Mouse (Mus musculus) heart, embryonic 14.5 days (tissue): ENCODE measurements around the gene Sdk1. TPM values are rescaled to one million over a fixed set of nuclear protein-coding genes. Genes with fewer than 3 reads are reported as not detected.
A peak's percentile ranks its signal among the peaks of the same experiment; 100 is the strongest.

ENCODE experiments used
- ATAC-seq: fragments of 200-750 bp; cut with Nextera tagmentation; 2 replicates; pipeline ENCODE4 v1.8.0; 2017; ENCODE audit warnings: low read depth, moderate TSS enrichment; ENCODE audit not compliant: insufficient number of reproducible peaks, insufficient read depth, low FRiP score
- H3K27ac ChIP-seq, 2 experiments: fragments of 200-500 bp in 1 of 2; fragments of 300-500 bp in 1 of 2; sonication (generic) in 1 of 2; replicated peaks in 1 of 2; 2 replicates each; pipeline ENCODE4 v1.5.1; 2012 to 2014; ENCODE audit warnings: low read depth in 2 of 2, low read length in 2 of 2, control low read depth in 1 of 2, mild to moderate bottlenecking in 1 of 2, mixed read lengths in 1 of 2; ENCODE audit not compliant: control insufficient read depth in 1 of 2, insufficient read depth in 1 of 2
- H3K27me3 ChIP-seq: fragments of 300-500 bp; sonication (generic); 2 replicates; pipeline ENCODE4 v1.6.1; 2014; ENCODE audit warnings: mild to moderate bottlenecking, low read length, control low read depth; ENCODE audit not compliant: control insufficient read depth, insufficient read depth
- H3K36me3 ChIP-seq: fragments of 300-500 bp; sonication (generic); 2 replicates; pipeline ENCODE4 v1.6.1; 2014; ENCODE audit warnings: mild to moderate bottlenecking, control low read depth, low read length, mixed read lengths; ENCODE audit not compliant: control insufficient read depth, insufficient read depth
- H3K4me1 ChIP-seq, 2 experiments: fragments of 200-500 bp in 1 of 2; fragments of 300-500 bp in 1 of 2; sonication (generic) in 1 of 2; 2 replicates each; pipeline ENCODE4 v1.6.1; 2012 to 2014; ENCODE audit warnings: low read length in 2 of 2, control low read depth in 1 of 2, mixed read lengths in 1 of 2; ENCODE audit not compliant: control insufficient read depth in 2 of 2, insufficient read depth in 2 of 2
- H3K4me2 ChIP-seq: fragments of 300-500 bp; sonication (generic); 2 replicates; pipeline ENCODE4 v1.6.1; 2014; ENCODE audit warnings: mild to moderate bottlenecking, low read length
- H3K4me3 ChIP-seq, 2 experiments: fragments of 200-500 bp in 1 of 2; fragments of 300-500 bp in 1 of 2; sonication (generic) in 1 of 2; 2 replicates each; pipeline ENCODE4 v1.5.1; 2012 to 2014; ENCODE audit warnings: low read length in 2 of 2, mild to moderate bottlenecking in 2 of 2, control low read depth in 1 of 2, low read depth in 1 of 2, moderate library complexity in 1 of 2; ENCODE audit not compliant: control insufficient read depth in 1 of 2, insufficient read depth in 1 of 2
- H3K9ac ChIP-seq: fragments of 300-500 bp; sonication (generic); 2 replicates; pipeline ENCODE4 v1.6.1; 2014; ENCODE audit warnings: mild to moderate bottlenecking, low read length
- H3K9me3 ChIP-seq: fragments of 300-500 bp; sonication (generic); 2 replicates; pipeline ENCODE4 v1.6.1; 2016; ENCODE audit warnings: low read length, control low read depth; ENCODE audit not compliant: control insufficient read depth
- WGBS: fragments of 180-500 bp; shearing (Covaris S2); extraction: QIAGEN DNeasy Blood & Tissue Kit; methylation state at CpG from one replicate; pipeline ENCODE4 v1.1.7; 2014; 5-methylcytosine and 5-hydroxymethylcytosine counted together
- polyA plus RNA-seq: library from polyadenylated mRNA; unstranded; fragments of >200 nt; fragmentation: Nextera tagmentation; extraction: Ambion mirVana; gene quantifications from 2 replicates; pipeline ENCODE4 v1.2.1, GENCODE M21; 2014

Sdk1 gene
- polyA plus RNA-seq, 1 experiment from 2014 or later: 2.5 TPM

GRCm38 (mm10) chr5:141568106-141568505 lies 326.8 kb downstream of the Sdk1 start:
- H3K4me3 ChIP-seq: no peak overlapping the region
- ATAC-seq: no peak
- no peak overlapping the region for H3K9ac ChIP-seq
- H3K36me3 ChIP-seq: no peaks in the 10 kb centered on the region
- no peak overlapping the region for H3K4me2 ChIP-seq
- H3K27ac ChIP-seq: no peak overlapping the region
- no peaks in the 10 kb centered on the region for H3K27me3 ChIP-seq
- WGBS: 75% methylated on average over 2 of the region's 2 CpGs
- H3K4me1 ChIP-seq: 0 out of 4 replicates have a peak, but pooled peaks cover 0 to 2% of the 10 kb centered on the region in 2 experiments
- 0 out of 2 replicates have a peak, but pooled peaks cover 2% of the 10 kb centered on the region for H3K9me3 ChIP-seq

- H3K27me3 ChIP-seq: no peaks in the 10 kb centered on the region
- peaks cover 4 to 8% of the 10 kb centered on the region in 2 experiments; a peak in 2 of 4 replicates for H3K4me1 ChIP-seq
- H3K4me2 ChIP-seq: no peak overlapping the region
- no peaks in the 10 kb centered on the region for H3K9me3 ChIP-seq
- no peak overlapping the region for H3K9ac ChIP-seq
- no peak overlapping the region for H3K4me3 ChIP-seq
- no peak for ATAC-seq
- no peak overlapping the region for H3K27ac ChIP-seq
- 59% methylated on average over 6 of the region's 6 CpGs for WGBS
- H3K36me3 ChIP-seq: no peaks in the 10 kb centered on the region
Observed at GRCm38 (mm10) chr5:141570442-141570841, 329.2 kb downstream of the Sdk1 start.

GRCm38 (mm10) chr5:141574263-141574662 lies 333.0 kb downstream of the Sdk1 start:
- Histone ChIP-seq H3K9ac (no peak overlapping the region), H3K4me1 (peaks cover 4 to 8% of the 10 kb centered on the region in 2 experiments; a peak in 2 of 4 replicates), H3K4me3 (no peak overlapping the region), H3K36me3 (no peaks in the 10 kb centered on the region), H3K9me3 (no peaks in the 10 kb centered on the region), H3K27ac (no peak overlapping the region), H3K27me3 (no peaks in the 10 kb centered on the region), H3K4me2 (no peak overlapping the region)
- 88% methylated on average over 1 of the region's 1 CpGs for WGBS
- peak; percentile 61; the same call in 1 of the 2 replicates for ATAC-seq

GRCm38 (mm10) chr5:141591246-141591645 lies 350.0 kb downstream of the Sdk1 start:
- 0 out of 2 replicates have a peak, but pooled peaks cover 3% of the 10 kb centered on the region for H3K9me3 ChIP-seq
- H3K27ac ChIP-seq: no peak overlapping the region
- no peak overlapping the region for H3K9ac ChIP-seq
- H3K4me2 ChIP-seq: no peak overlapping the region
- ATAC-seq: no peak
- no peaks in the 10 kb centered on the region for H3K27me3 ChIP-seq
- WGBS: 84% methylated on average over 5 of the region's 5 CpGs
- no peak overlapping the region for H3K4me3 ChIP-seq
- H3K36me3 ChIP-seq: no peaks in the 10 kb centered on the region
- H3K4me1 ChIP-seq: no peaks in the 10 kb centered on the region

GRCm38 (mm10) chr5:141612721-141613120 lies 371.4 kb downstream of the Sdk1 start:
- 26% methylated on average over 10 of the region's 10 CpGs for WGBS
- Histone ChIP-seq H3K4me3 (no peak overlapping the region), H3K27me3 (no peaks in the 10 kb centered on the region), H3K9me3 (no peaks in the 10 kb centered on the region), H3K4me1 (peaks cover 11 to 23% of the 10 kb centered on the region in 2 experiments), H3K27ac (peak overlapping the region; percentile 43 to 67; a peak in 3 of 4 replicates), H3K4me2 (peak overlapping the region; percentile 48), H3K9ac (no peak overlapping the region), H3K36me3 (no peaks in the 10 kb centered on the region)
- peak; percentile 78; the same call in 1 of the 2 replicates for ATAC-seq

- Histone ChIP-seq H3K27me3 (no peaks in the 10 kb centered on the region), H3K4me3 (no peak overlapping the region), H3K9me3 (no peaks in the 10 kb centered on the region), H3K9ac (no peak overlapping the region), H3K4me1 (peaks cover 12 to 24% of the 10 kb centered on the region in 2 experiments), H3K36me3 (no peaks in the 10 kb centered on the region), H3K4me2 (no peak overlapping the region), H3K27ac (peak overlapping the region; percentile 29 to 55; a peak in 2 of 4 replicates)
- 34% methylated on average over 7 of the region's 7 CpGs for WGBS
- ATAC-seq: no peak
Observed at GRCm38 (mm10) chr5:141615763-141616162, 374.5 kb downstream of the Sdk1 start.

GRCm38 (mm10) chr5:141617660-141618059 lies 376.4 kb downstream of the Sdk1 start:
- H3K36me3 ChIP-seq: no peaks in the 10 kb centered on the region
- no peak overlapping the region for H3K9ac ChIP-seq
- 79% methylated on average over 6 of the region's 6 CpGs for WGBS
- H3K27ac ChIP-seq: no peak overlapping the region
- H3K4me2 ChIP-seq: no peak overlapping the region
- no peak for ATAC-seq
- no peaks in the 10 kb centered on the region for H3K27me3 ChIP-seq
- peaks cover 15 to 29% of the 10 kb centered on the region in 2 experiments for H3K4me1 ChIP-seq
- H3K9me3 ChIP-seq: no peaks in the 10 kb centered on the region
- H3K4me3 ChIP-seq: no peak overlapping the region

GRCm38 (mm10) chr5:141625401-141625800 lies 384.1 kb downstream of the Sdk1 start:
- H3K27ac ChIP-seq: no peak overlapping the region
- no peak for ATAC-seq
- WGBS: 56% methylated on average over 4 of the region's 4 CpGs

More at GRCm38 (mm10) chr5:141625401-141625800, 384.1 kb downstream of the Sdk1 start:
- H3K9ac ChIP-seq: no peak overlapping the region
- no peaks in the 10 kb centered on the region for H3K36me3 ChIP-seq
- no peak overlapping the region for H3K4me3 ChIP-seq
- peaks cover 6% of the 10 kb centered on the region; the same call in 1 of the 2 replicates for H3K9me3 ChIP-seq
- peaks cover 7 to 13% of the 10 kb centered on the region in 2 experiments for H3K4me1 ChIP-seq
- H3K27me3 ChIP-seq: no peaks in the 10 kb centered on the region
- H3K4me2 ChIP-seq: no peak overlapping the region
